Mouse (Mus musculus) thymus, adult 2 months (tissue): ENCODE data around the gene Gm49380. TPM values are rescaled to one million over a fixed set of nuclear protein-coding genes. Genes with fewer than 3 reads are reported as not detected.

ENCODE experiments used
- DNase-seq: peaks from one replicate; pipeline ENCODE4 v3.0.0; 2021
- H3K27ac ChIP-seq: fragments of 200-500 bp; 2 replicates; pipeline ENCODE4 v1.5.1; 2012; ENCODE audit warnings: low read length, control low read depth; ENCODE audit not compliant: control insufficient read depth, insufficient read depth
- H3K27me3 ChIP-seq: fragments of 200-500 bp; 2 replicates; pipeline ENCODE4 v1.6.1; 2012; ENCODE audit warnings: mild to moderate bottlenecking, low read length, moderate library complexity, mixed read lengths; ENCODE audit not compliant: control insufficient read depth, insufficient read depth
- H3K36me3 ChIP-seq: fragments of 200-500 bp; 2 replicates; pipeline ENCODE4 v1.6.1; 2012; ENCODE audit warnings: mild to moderate bottlenecking, low read length, moderate library complexity; ENCODE audit not compliant: control insufficient read depth, insufficient read depth
- H3K4me1 ChIP-seq: fragments of 200-500 bp; replicated peaks from 2 replicates; pipeline ENCODE4 v1.6.1; 2012; ENCODE audit warnings: low read length; ENCODE audit not compliant: control insufficient read depth, insufficient read depth
- H3K4me3 ChIP-seq: fragments of 200-500 bp; 2 replicates; pipeline ENCODE4 v1.5.1; 2012; ENCODE audit warnings: mild to moderate bottlenecking, low read length, control low read depth, moderate library complexity; ENCODE audit not compliant: control insufficient read depth, insufficient read depth
- CTCF ChIP-seq: fragments of 200-500 bp; IDR thresholded peaks from 2 replicates; pipeline ENCODE4 v1.5.1; 2012; ENCODE audit warnings: mild to moderate bottlenecking, control low read depth, low read length, moderate library complexity, borderline replicate concordance; ENCODE audit not compliant: control insufficient read depth, poor library complexity, insufficient read depth; ENCODE audit errors: extremely low read depth
- POLR2A ChIP-seq: fragments of 200-500 bp; IDR thresholded peaks from 2 replicates; pipeline ENCODE4 v1.6.1; 2012; ENCODE audit warnings: mild to moderate bottlenecking, low read length, control low read depth, moderate library complexity; ENCODE audit not compliant: control insufficient read depth, poor library complexity, insufficient read depth; ENCODE audit errors: extremely low read depth
- WGBS: fragments of 180-500 bp; shearing (Covaris S2); methylation state at CpG from one replicate; pipeline ENCODE4 v1.1.7; 2018; 5-methylcytosine and 5-hydroxymethylcytosine counted together
- polyA plus RNA-seq: library from polyadenylated mRNA; depleted of rRNA; stranded (reverse); fragments of >200 nt; gene quantifications from 2 replicates; pipeline ENCODE4 v1.2.3, GENCODE M21; 2012

Gene Gm49380
- polyA plus RNA-seq, 1 experiment, result not detected

DNA sequence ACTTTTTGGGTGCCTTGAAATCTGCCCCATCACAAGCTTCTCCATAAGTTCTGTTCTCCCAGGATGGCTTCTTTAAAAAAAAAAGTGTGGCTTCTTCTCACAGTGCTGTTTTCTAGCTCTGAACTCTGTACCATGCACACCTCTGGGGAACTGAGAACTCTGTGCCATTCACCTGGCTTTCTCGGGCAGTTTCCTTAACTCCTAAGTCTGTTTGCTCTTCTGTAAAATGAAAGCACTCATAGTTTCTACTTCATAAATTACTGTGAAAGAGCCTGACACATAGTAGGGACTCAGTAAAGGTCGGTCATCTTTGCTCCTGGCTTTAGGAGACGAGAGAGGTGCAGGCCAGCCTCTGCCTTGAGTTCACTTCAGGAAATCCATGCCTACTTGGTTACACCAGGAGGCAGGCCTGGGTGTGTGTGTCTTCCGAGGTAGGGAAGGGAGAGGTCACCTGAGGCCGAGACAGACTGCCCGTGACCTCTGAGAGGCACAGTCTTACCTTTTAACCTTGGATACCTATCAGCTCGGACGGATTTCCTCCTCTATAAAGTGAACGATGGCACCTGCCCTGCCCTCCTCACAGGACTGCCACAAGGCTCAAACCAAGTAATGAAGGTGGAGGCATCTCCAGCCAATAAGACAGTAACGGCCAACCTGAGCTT is 35.0 kb downstream of the Gm49380 start:
- H3K27me3 ChIP-seq, result peaks cover under 1% of the 10 kb centered on the region; the same call in 1 of the 2 replicates
- no peaks in the 10 kb centered on the region; the same call in 1 of the 2 replicates for H3K4me1 ChIP-seq
- no peak overlapping the region for H3K4me3 ChIP-seq
- no peak overlapping the region for H3K27ac ChIP-seq
- H3K36me3 ChIP-seq, result no peaks in the 10 kb centered on the region
- TF ChIP-seq POLR2A (no peak), CTCF (no peak)
- 95% methylated on average over 10 of the region's 10 CpGs for WGBS
- no peak for DNase-seq

DNA sequence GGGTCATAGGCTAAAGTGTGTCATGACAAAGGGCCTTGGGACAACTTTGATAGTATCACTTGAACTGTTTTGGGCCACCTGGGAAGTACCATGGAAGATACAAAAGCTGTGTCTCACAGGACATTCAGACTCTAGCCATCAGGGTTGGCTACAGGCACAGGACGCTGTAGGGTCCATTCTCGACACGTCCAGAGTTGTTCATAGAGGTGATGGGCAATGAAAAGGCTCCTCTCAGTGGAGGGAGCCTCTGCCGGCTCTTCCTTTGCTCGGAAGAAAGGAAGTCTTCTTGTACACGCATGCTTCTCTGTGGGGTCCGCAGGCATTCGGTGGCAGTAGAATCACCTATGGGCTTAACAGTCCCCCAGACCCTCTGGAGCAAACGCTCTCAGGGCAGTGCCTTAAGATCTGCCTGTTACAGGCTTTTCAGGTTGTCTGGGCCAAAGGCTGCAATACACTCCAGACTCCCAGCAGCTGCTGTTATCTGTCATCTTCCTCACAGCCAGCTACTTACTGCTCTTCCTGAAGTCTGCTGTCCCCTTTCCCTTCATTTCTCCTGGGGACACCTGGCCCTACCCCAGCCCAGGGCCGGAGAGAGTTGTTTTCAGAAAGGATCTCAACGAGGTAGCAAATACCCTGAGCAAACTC is 35.9 kb downstream of the Gm49380 start:
- no peak overlapping the region for H3K27ac ChIP-seq
- TF ChIP-seq POLR2A (no peak), CTCF (no peak)
- WGBS, result 96% methylated on average over 11 of the region's 11 CpGs
- DNase-seq, result no peak
- H3K36me3 ChIP-seq, result no peaks in the 10 kb centered on the region
- no peaks in the 10 kb centered on the region for H3K4me1 ChIP-seq
- H3K27me3 ChIP-seq, result no peaks in the 10 kb centered on the region
- H3K4me3 ChIP-seq, result no peak overlapping the region

DNA sequence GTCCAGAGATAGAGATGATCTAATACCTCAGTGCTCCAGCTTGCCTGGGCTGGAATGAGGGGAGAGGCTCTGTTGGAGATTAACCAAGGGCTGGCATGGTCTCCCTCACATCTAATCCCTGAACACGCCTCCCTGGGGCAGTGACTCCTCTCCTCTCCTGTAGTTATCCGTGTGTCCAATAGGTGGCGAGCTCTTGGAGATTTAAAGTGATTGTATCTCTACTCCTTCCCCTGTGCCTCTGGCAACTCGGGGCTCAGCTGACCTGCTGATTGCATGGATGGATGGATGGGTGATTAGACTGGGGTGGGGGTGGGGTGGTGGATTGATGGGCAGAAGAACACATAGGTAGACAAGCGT is 36.6 kb downstream of the Gm49380 start:
- Histone ChIP-seq H3K4me3 (no peak overlapping the region), H3K27ac (no peak overlapping the region), H3K4me1 (no peaks in the 10 kb centered on the region), H3K36me3 (no peaks in the 10 kb centered on the region), H3K27me3 (no peaks in the 10 kb centered on the region)
- DNase-seq, result peak; percentile 61
- TF ChIP-seq POLR2A (no peak), CTCF (no peak)
- WGBS, result 22% methylated on average over 5 of the region's 5 CpGs

DNA sequence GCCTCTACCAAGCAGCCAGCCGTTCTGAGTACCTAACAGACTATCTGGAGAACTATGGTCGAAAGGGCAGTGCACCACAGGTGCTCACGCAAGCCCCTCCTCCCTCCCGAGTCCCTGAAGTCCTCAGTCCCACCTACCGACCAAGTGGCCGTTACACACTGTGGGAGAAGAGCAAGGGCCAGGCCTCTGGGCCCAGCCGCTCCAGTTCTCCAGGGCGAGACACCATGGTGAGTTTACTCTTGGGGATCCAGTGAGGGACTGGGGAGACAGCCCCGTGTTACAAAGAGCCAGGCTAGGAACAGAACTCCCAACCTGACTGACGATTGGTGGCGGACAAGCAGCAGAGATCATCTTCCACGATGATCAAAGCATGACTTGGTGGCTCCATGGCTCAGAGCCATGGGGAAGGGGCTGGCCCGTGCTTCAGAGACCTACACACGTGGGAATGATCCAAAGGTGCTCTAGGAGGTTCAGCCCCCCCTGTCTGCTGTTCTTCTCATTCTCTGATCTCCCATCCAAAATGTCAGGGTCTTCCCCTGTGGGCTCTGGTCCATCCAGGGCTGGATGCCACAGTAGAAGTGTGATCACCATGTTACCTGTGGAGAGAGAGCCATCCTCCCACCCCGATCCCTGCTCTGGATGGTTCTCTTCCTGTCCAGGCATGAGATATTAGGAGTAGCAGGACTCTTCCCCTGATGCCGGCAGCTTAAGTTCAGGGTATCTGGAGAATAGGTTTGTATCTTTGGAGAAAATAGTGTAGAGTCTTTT is 37.1 kb downstream of the Gm49380 start:
- Histone ChIP-seq H3K27me3 (no peaks in the 10 kb centered on the region), H3K27ac (no peak overlapping the region), H3K4me1 (no peaks in the 10 kb centered on the region), H3K4me3 (no peak overlapping the region), H3K36me3 (no peaks in the 10 kb centered on the region)
- WGBS, result 84% methylated on average over 16 of the region's 16 CpGs
- DNase-seq, result no peak
- TF ChIP-seq CTCF, result no peak
- TF ChIP-seq POLR2A, result no peak

DNA sequence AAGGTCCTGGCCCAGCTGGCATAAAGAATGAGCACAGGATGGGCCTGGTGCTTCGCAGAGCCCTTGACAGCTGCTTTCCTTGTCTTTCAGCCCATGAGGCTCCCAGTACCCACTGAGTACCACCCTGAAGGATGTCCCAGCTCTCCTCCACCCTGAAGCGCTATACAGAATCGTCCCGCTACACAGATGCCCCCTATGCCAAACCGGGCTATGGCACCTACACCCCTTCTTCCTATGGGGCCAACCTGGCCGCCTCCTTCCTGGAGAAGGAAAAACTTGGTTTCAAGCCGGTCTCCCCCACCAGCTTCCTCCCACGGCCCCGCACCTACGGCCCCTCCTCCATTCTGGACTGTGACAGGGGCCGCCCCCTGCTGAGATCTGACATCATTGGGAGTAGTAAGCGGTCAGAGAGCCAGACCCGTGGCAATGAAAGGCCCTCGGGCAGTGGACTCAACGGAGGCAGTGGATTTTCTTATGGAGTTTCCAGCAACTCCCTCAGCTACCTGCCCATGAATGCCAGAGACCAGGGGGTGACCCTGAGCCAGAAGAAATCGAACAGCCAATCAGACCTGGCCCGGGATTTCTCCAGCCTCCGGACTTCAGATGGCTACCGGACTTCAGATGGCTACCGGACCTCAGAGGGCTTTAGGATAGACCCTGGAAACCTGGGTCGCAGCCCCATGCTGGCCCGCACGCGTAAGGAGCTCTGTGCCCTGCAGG is 37.9 kb downstream of the Gm49380 start:
- WGBS, result 92% methylated on average over 24 of the region's 24 CpGs
- DNase-seq, result no peak
- Histone ChIP-seq H3K27me3 (no peaks in the 10 kb centered on the region), H3K27ac (no peak overlapping the region), H3K4me1 (peaks cover 5% of the 10 kb centered on the region), H3K4me3 (no peak overlapping the region), H3K36me3 (no peaks in the 10 kb centered on the region)
- TF ChIP-seq POLR2A (no peak), CTCF (no peak)
